Mouse (Mus musculus) left cerebral cortex, postnatal 4 days (tissue): ENCODE measurements around the gene Spdl1. TPM values are rescaled to one million over a fixed set of nuclear protein-coding genes. Genes with fewer than 3 reads are reported as not detected.
"Not testable (repeated sequence)": the region's sequence is repeated elsewhere in the genome, so short reads cannot be mapped to it uniquely, and the experiment has no call there.

ENCODE experiments used
- DNase-seq: peaks from one replicate; pipeline ENCODE4 v3.0.0-alpha.2; 2022
- intact Hi-C: fragments of 180-260 bp; cut with DNase I; formaldehyde crosslinking; loops from one replicate; pipeline ENCODE4 v1.15.1; 2025
- total RNA-seq, 2 experiments: library from RNA; stranded (reverse); gene quantifications; 2 replicates each; pipeline ENCODE4 v1.2.3; 2021

Gene Spdl1
- total RNA-seq, 2 experiments from 2014 or later, result 1.0 to 2.4 TPM

- intact Hi-C loops, result loop anchor here (10.0 kb wide), 2 partner anchors 500 to 670 kb away; partner anchors contain the start of gene Fam196b
- no peak for DNase-seq
Observed at GRCm38 (mm10) chr11:34814767-34815166, 18.7 kb downstream of the Spdl1 start.

- DNase-seq, result no peak
- intact Hi-C loops, result loop anchor here (10.0 kb wide), 2 partner anchors 500 to 670 kb away; partner anchors contain the start of gene Fam196b
Observed at GRCm38 (mm10) chr11:34814319-34814718, 19.1 kb downstream of the Spdl1 start.

- intact Hi-C loops, result loop anchor here (10.0 kb wide), 1 partner anchor 570 kb away; no protein-coding TSS in a partner anchor
- DNase-seq, result peak; percentile 23
Observed at GRCm38 (mm10) chr11:34805026-34805425, 28.4 kb downstream of the Spdl1 start.

GRCm38 (mm10) chr11:34798066-34798465, 35.4 kb downstream of the Spdl1 start:
- intact Hi-C loops, DNase-seq: not testable (repeated sequence)

GRCm38 (mm10) chr11:34796097-34796496, 37.3 kb downstream of the Spdl1 start:
- DNase-seq, result no peak
- intact Hi-C loops, result no loop called here

GRCm38 (mm10) chr11:34791872-34792271, 41.6 kb downstream of the Spdl1 start:
- no peak for DNase-seq
- intact Hi-C loops, result no loop called here

GRCm38 (mm10) chr11:34784864-34785263, 48.6 kb downstream of the Spdl1 start:
- intact Hi-C loops, result no loop called here
- peak; percentile 16 for DNase-seq

- intact Hi-C loops, result no loop called here
- DNase-seq, result no peak
Observed at GRCm38 (mm10) chr11:34783587-34784043, 49.8 kb downstream of the Spdl1 start, which contains the start of gene Dock2. Dock2 (minus strand) TSS chr11:34783892.

- intact Hi-C loops, result no loop called here
- no peak for DNase-seq
Observed at GRCm38 (mm10) chr11:34782516-34783430, 50.7 kb downstream of the Spdl1 start.

- intact Hi-C loops, result no loop called here
- no peak for DNase-seq
Observed at GRCm38 (mm10) chr11:34780786-34781185, 52.7 kb downstream of the Spdl1 start.

GRCm38 (mm10) chr11:34779966-34780365, 53.5 kb downstream of the Spdl1 start:
- no peak for DNase-seq
- intact Hi-C loops, result no loop called here

GRCm38 (mm10) chr11:34778351-34778750, 55.1 kb downstream of the Spdl1 start:
- no peak for DNase-seq
- intact Hi-C loops, result no loop called here

GRCm38 (mm10) chr11:34777529-34777928, 55.9 kb downstream of the Spdl1 start:
- no peak for DNase-seq

GRCm38 (mm10) chr11:34776054-34776453, 57.4 kb downstream of the Spdl1 start:
- no peak for DNase-seq
- intact Hi-C loops, result no loop called here

More at GRCm38 (mm10) chr11:34777529-34777928, 55.9 kb downstream of the Spdl1 start:
- intact Hi-C loops, result no loop called here

GRCm38 (mm10) chr11:34774636-34775035, 58.8 kb downstream of the Spdl1 start:
- intact Hi-C loops, result no loop called here
- DNase-seq, result no peak

GRCm38 (mm10) chr11:34773304-34773895, 60.0 kb downstream of the Spdl1 start:
- intact Hi-C loops, result no loop called here
- no peak for DNase-seq

- intact Hi-C loops, result no loop called here
Observed at GRCm38 (mm10) chr11:34771221-34771986, 62.0 kb downstream of the Spdl1 start.

GRCm38 (mm10) chr11:34770666-34771065, 62.8 kb downstream of the Spdl1 start:
- intact Hi-C loops, result no loop called here
- DNase-seq, result no peak

More at GRCm38 (mm10) chr11:34771221-34771986, 62.0 kb downstream of the Spdl1 start:
- DNase-seq, result peak; percentile 34

- intact Hi-C loops, result no loop called here
- no peak for DNase-seq
Observed at GRCm38 (mm10) chr11:34769946-34770345, 63.5 kb downstream of the Spdl1 start.

GRCm38 (mm10) chr11:34769396-34769795, 64.0 kb downstream of the Spdl1 start:
- peak; percentile 21 for DNase-seq
- intact Hi-C loops, result no loop called here
